Mouse (Mus musculus): ENCODE results near the gene Gm20388.

Gene Gm20388

GRCm38 (mm10) chr8:122350309-122351089, 2439.9 kb downstream of the Gm20388 start:
- intact Hi-C loops (cut with DNase I), result no loop called here

GRCm38 (mm10) chr8:122354157-122354556, 2443.5 kb downstream of the Gm20388 start:
- intact Hi-C loops (cut with DNase I), result no loop called here

- intact Hi-C loops (cut with DNase I), result no loop called here
Measured at GRCm38 (mm10) chr8:122355642-122356606, 2445.3 kb downstream of the Gm20388 start.

GRCm38 (mm10) chr8:122357202-122357601, 2446.6 kb downstream of the Gm20388 start:
- intact Hi-C loops (cut with DNase I), result no loop called here

- intact Hi-C loops (cut with DNase I), result no loop called here
Measured at GRCm38 (mm10) chr8:122357641-122358040, 2447.0 kb downstream of the Gm20388 start.

- intact Hi-C loops (cut with DNase I), result no loop called here
Measured at GRCm38 (mm10) chr8:122359111-122359775, 2448.6 kb downstream of the Gm20388 start.

GRCm38 (mm10) chr8:122360696-122361416, 2450.2 kb downstream of the Gm20388 start, which contains the start of gene Trhr2:
Gene Trhr2, minus strand, starts transcription at chr8:122360746.
- intact Hi-C loops (cut with DNase I), result no loop called here

- intact Hi-C loops (cut with DNase I), result no loop called here
Measured at GRCm38 (mm10) chr8:122362271-122362670, 2451.6 kb downstream of the Gm20388 start.

- intact Hi-C loops (cut with DNase I), result no loop called here
Measured at GRCm38 (mm10) chr8:122362967-122363366, 2452.3 kb downstream of the Gm20388 start.

GRCm38 (mm10) chr8:122368494-122368893, 2457.9 kb downstream of the Gm20388 start:
- intact Hi-C loops (cut with DNase I), result loop anchor here (5.0 kb wide), 1 partner anchor 36 kb away; no protein-coding TSS in a partner anchor

GRCm38 (mm10) chr8:122369665-122370064, 2459.0 kb downstream of the Gm20388 start:
- intact Hi-C loops (cut with DNase I), result loop anchor here (2.0 to 5.0 kb wide), 2 partner anchors 37 to 97 kb away; no protein-coding TSS in a partner anchor

GRCm38 (mm10) chr8:122371706-122372105, 2461.1 kb downstream of the Gm20388 start:
- intact Hi-C loops (cut with DNase I), result loop anchor here (2.0 kb wide), 1 partner anchor 99 kb away; no protein-coding TSS in a partner anchor

- intact Hi-C loops (cut with DNase I), result loop anchor here (5.0 kb wide), 1 partner anchor 62 kb away; no protein-coding TSS in a partner anchor
Measured at GRCm38 (mm10) chr8:122375320-122375719, 2464.7 kb downstream of the Gm20388 start.

GRCm38 (mm10) chr8:122375751-122376364, 2465.2 kb downstream of the Gm20388 start:
- intact Hi-C loops (cut with DNase I), result loop anchor here (5.0 kb wide), 1 partner anchor 61 kb away; no protein-coding TSS in a partner anchor

- intact Hi-C loops (cut with DNase I), result loop anchor here (5.0 kb wide), 1 partner anchor 61 kb away; no protein-coding TSS in a partner anchor
Measured at GRCm38 (mm10) chr8:122376365-122377231, 2466.0 kb downstream of the Gm20388 start, which contains the start of gene Zc3h18. Gene Zc3h18, plus strand, starts transcription at chr8:122376609.

- intact Hi-C loops (cut with DNase I), result no loop called here
Measured at GRCm38 (mm10) chr8:122383039-122383438, 2472.4 kb downstream of the Gm20388 start.

GRCm38 (mm10) chr8:122389357-122389756, 2478.7 kb downstream of the Gm20388 start:
- intact Hi-C loops (cut with DNase I), result no loop called here

- intact Hi-C loops (cut with DNase I), result no loop called here
Measured at GRCm38 (mm10) chr8:122390758-122391157, 2480.1 kb downstream of the Gm20388 start.

GRCm38 (mm10) chr8:122393717-122394116, 2483.1 kb downstream of the Gm20388 start:
- intact Hi-C loops (cut with DNase I), result no loop called here

Data from adrenal gland (tissue).